Mouse (Mus musculus) midbrain, embryonic 15.5 days (tissue): ENCODE data around the gene Gm5741. TPM values are rescaled to one million over a fixed set of nuclear protein-coding genes. Genes with fewer than 3 reads are reported as not detected.

Source experiments
- ATAC-seq: fragments of 200-750 bp; cut with Nextera tagmentation; replicated peaks from 2 replicates; pipeline ENCODE4 v1.8.0; 2017; ENCODE audit warnings: moderate TSS enrichment
- H3K27ac ChIP-seq: fragments of 300-500 bp; sonication (generic); 2 replicates; pipeline ENCODE4 v1.5.1; 2015; ENCODE audit warnings: mild to moderate bottlenecking, inconsistent platforms
- H3K27me3 ChIP-seq: fragments of 300-500 bp; sonication (generic); replicated peaks from 2 replicates; pipeline ENCODE4 v1.6.1; 2015; ENCODE audit warnings: inconsistent platforms
- H3K36me3 ChIP-seq: fragments of 300-500 bp; sonication (generic); replicated peaks from 2 replicates; pipeline ENCODE4 v1.6.1; 2015; ENCODE audit warnings: inconsistent platforms
- H3K4me1 ChIP-seq: fragments of 300-500 bp; sonication (generic); 2 replicates; pipeline ENCODE4 v1.6.1; 2015; ENCODE audit warnings: inconsistent platforms
- H3K4me2 ChIP-seq: fragments of 300-500 bp; sonication (generic); 2 replicates; pipeline ENCODE4 v1.6.1; 2015; ENCODE audit warnings: inconsistent platforms, mild to moderate bottlenecking, moderate library complexity
- H3K4me3 ChIP-seq: fragments of 300-500 bp; sonication (generic); 2 replicates; pipeline ENCODE4 v1.5.1; 2015; ENCODE audit warnings: mild to moderate bottlenecking, inconsistent platforms
- H3K9ac ChIP-seq: fragments of 300-500 bp; sonication (generic); 2 replicates; pipeline ENCODE4 v1.6.1; 2015; ENCODE audit warnings: mild to moderate bottlenecking, inconsistent platforms
- H3K9me3 ChIP-seq: fragments of 300-500 bp; sonication (generic); 2 replicates; pipeline ENCODE4 v1.6.1; 2016; ENCODE audit warnings: inconsistent platforms
- WGBS: fragments of 180-500 bp; shearing (Covaris S2); methylation state at CpG from one replicate; pipeline ENCODE4 v1.1.7; 2015; ENCODE audit warnings: mixed read lengths; 5-methylcytosine and 5-hydroxymethylcytosine counted together
- polyA plus RNA-seq: library from polyadenylated mRNA; unstranded; fragments of >200 nt; fragmentation: Nextera tagmentation; extraction: Ambion mirVana; gene quantifications from 2 replicates; pipeline ENCODE4 v1.2.1, GENCODE M21; 2015

The Gm5741 gene
- polyA plus RNA-seq, 1 experiment from 2014 or later: 0.89 TPM

DNA sequence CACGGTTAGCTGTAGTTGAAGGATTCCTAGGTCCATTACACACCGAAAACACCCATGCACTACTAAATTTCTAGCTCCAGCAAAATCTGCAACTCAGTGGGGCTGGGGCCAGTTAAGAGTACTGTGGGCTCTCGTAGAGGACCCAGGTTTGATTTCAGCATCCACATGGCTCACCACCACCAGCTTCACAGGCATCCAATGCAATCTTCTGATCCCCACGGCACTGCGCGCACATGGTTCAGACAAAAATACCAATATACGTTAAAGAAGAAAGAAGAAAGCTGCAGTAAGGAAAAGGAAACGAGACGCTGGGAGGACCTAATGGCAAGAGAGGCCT is 31.4 kb downstream of the Gm5741 start:
- peaks cover 29% of the 10 kb centered on the region for H3K4me1 ChIP-seq
- peak overlapping the region; percentile 80 for H3K4me3 ChIP-seq
- peak overlapping the region; percentile 95 for H3K4me2 ChIP-seq
- H3K36me3 ChIP-seq: peaks cover 26% of the 10 kb centered on the region
- peak; percentile 59 for ATAC-seq
- H3K9ac ChIP-seq: peak overlapping the region; percentile 58
- peak overlapping the region; percentile 97 for H3K27ac ChIP-seq
- WGBS: 0% methylated on average over 9 of the region's 9 CpGs
- H3K27me3 ChIP-seq: no peaks in the 10 kb centered on the region
- H3K9me3 ChIP-seq: no peaks in the 10 kb centered on the region

- Histone ChIP-seq H3K4me3 (peak overlapping the region; percentile 80), H3K36me3 (peaks cover 23% of the 10 kb centered on the region), H3K4me2 (peak overlapping the region; percentile 95), H3K9me3 (no peaks in the 10 kb centered on the region), H3K4me1 (peaks cover 29% of the 10 kb centered on the region), H3K27ac (peak overlapping the region; percentile 97), H3K27me3 (no peaks in the 10 kb centered on the region), H3K9ac (peak overlapping the region; percentile 58)
- ATAC-seq: peak; percentile 22
- WGBS: 2% methylated on average over 15 of the region's 15 CpGs
Observed at GRCm38 (mm10) chr8:85035728-85036310, 32.0 kb downstream of the Gm5741 start.

- Histone ChIP-seq H3K27ac (no peak overlapping the region), H3K27me3 (no peaks in the 10 kb centered on the region), H3K4me2 (peak overlapping the region; percentile 95), H3K36me3 (peaks cover 23% of the 10 kb centered on the region), H3K4me1 (peaks cover 29% of the 10 kb centered on the region), H3K4me3 (peak overlapping the region; percentile 80), H3K9me3 (no peaks in the 10 kb centered on the region), H3K9ac (peak overlapping the region; percentile 58)
- ATAC-seq: no peak
- 6% methylated on average over 12 of the region's 12 CpGs for WGBS
Observed at GRCm38 (mm10) chr8:85035165-85035727, 32.5 kb downstream of the Gm5741 start.

DNA sequence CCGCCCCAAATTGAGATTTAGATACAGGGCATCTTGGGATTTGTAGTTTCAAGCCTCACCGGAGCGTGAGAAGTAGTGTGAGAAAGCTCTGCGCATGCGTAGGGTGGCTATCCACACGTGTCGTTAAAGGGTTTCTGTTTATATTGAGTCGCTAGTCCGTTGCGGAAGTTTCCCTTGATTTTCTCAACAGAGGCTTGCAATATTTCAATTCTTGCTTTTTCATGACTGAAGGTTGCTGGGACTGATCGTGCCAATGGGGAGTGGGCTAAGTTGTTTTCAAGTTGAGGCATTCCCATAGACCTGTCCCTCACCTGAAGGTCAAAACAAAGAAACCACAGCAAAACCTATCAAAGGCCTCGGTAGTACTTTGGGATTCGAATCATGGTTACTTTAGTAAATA is 33.0 kb downstream of the Gm5741 start:
- peaks cover 28% of the 10 kb centered on the region for H3K36me3 ChIP-seq
- H3K4me1 ChIP-seq: peaks cover 29% of the 10 kb centered on the region
- H3K9me3 ChIP-seq: no peaks in the 10 kb centered on the region
- WGBS: 3% methylated on average over 13 of the region's 13 CpGs
- H3K9ac ChIP-seq: no peak overlapping the region; the same call in 1 of the 2 replicates
- H3K27me3 ChIP-seq: no peaks in the 10 kb centered on the region
- ATAC-seq: no peak
- no peak overlapping the region for H3K27ac ChIP-seq
- peak overlapping the region; percentile 95 for H3K4me2 ChIP-seq
- peak overlapping the region; percentile 80 for H3K4me3 ChIP-seq

GRCm38 (mm10) chr8:85033867-85034266 is 33.9 kb downstream of the Gm5741 start:
- H3K27ac ChIP-seq: no peak overlapping the region
- H3K4me3 ChIP-seq: no peak overlapping the region
- ATAC-seq: no peak
- peaks cover 29% of the 10 kb centered on the region for H3K36me3 ChIP-seq
- H3K4me2 ChIP-seq: no peak overlapping the region
- WGBS: 66% methylated on average over 1 of the region's 1 CpGs
- no peak overlapping the region for H3K9ac ChIP-seq
- peaks cover 30% of the 10 kb centered on the region for H3K4me1 ChIP-seq
- no peaks in the 10 kb centered on the region for H3K9me3 ChIP-seq
- no peaks in the 10 kb centered on the region for H3K27me3 ChIP-seq

DNA sequence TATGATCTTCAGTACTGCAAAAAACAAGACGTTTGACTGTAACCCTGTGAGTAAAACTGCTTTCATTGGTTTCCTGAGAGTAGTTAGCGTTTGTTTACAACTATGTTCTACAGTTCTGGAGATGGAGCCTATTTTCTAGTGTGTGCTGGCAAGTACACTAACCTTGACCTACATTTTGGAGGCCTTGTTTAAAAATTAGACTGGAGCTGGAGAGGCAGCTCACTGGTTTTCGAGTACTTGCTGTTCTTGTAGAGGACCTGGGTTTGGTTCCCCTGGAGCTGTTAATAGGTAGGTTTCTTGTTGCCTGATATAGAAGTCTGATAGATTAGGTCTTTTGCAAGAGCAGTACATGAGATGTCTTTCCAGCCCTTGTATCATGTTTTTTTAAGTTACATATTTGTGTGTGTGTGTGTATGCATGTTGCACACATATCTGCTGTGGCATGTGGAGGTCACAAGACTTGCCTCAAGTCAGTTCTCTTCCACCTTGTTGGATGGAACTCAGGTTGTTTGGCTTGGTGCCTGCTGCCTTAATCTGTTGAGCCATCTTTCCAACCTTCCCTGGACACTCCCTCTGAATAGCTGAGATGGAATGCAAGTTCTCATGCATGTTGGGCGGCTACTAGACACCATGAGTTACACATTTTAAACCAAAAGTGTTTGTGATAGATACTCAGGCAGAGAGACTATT is 35.0 kb downstream of the Gm5741 start:
- peaks cover 31% of the 10 kb centered on the region for H3K4me1 ChIP-seq
- H3K36me3 ChIP-seq: peaks cover 29% of the 10 kb centered on the region
- no peaks in the 10 kb centered on the region for H3K27me3 ChIP-seq
- no peak overlapping the region for H3K4me3 ChIP-seq
- H3K27ac ChIP-seq: no peak overlapping the region
- H3K9me3 ChIP-seq: no peaks in the 10 kb centered on the region
- H3K9ac ChIP-seq: no peak overlapping the region
- H3K4me2 ChIP-seq: no peak overlapping the region
- 88% methylated on average over 4 of the region's 4 CpGs for WGBS
- ATAC-seq: no peak

GRCm38 (mm10) chr8:85029271-85029670 is 38.5 kb downstream of the Gm5741 start:
- 92% methylated on average over 14 of the region's 14 CpGs for WGBS
- Histone ChIP-seq H3K9me3 (no peaks in the 10 kb centered on the region), H3K27me3 (no peaks in the 10 kb centered on the region), H3K4me2 (no peak overlapping the region; the same call in 1 of the 2 replicates), H3K9ac (peak overlapping the region; percentile 96; the same call in 1 of the 2 replicates), H3K4me1 (peaks cover 32% of the 10 kb centered on the region), H3K36me3 (peaks cover 29% of the 10 kb centered on the region), H3K27ac (no peak overlapping the region), H3K4me3 (0 out of 2 replicates have a peak overlapping the region, but pooled peaks have one; percentile 93)
- no peak for ATAC-seq

DNA sequence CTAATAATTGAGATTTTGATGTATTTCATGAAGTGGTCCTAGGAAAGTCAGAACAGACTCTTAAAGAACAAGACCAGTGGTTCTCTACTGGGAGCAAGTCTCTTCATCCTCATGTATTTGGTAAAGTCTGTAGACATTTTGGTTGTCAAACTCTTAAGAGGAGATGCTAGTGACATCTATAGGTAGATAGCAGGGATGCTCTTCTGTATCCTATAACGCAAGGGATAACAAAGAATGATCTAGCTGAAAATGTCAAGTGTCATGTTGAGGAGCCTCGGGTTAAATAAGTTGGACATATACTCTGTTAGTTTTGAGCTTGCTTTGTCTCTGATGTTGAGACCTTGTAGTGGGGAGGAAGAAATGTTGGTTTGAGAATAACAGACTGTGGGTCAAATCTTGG is 39.9 kb downstream of the Gm5741 start:
- peaks cover 32% of the 10 kb centered on the region for H3K36me3 ChIP-seq
- no peak overlapping the region for H3K27ac ChIP-seq
- H3K9me3 ChIP-seq: no peaks in the 10 kb centered on the region
- peak overlapping the region; percentile 84 for H3K4me2 ChIP-seq
- H3K9ac ChIP-seq: peak overlapping the region; percentile 96
- ATAC-seq: no peak
- no peaks in the 10 kb centered on the region for H3K27me3 ChIP-seq
- H3K4me1 ChIP-seq: peaks cover 40% of the 10 kb centered on the region
- H3K4me3 ChIP-seq: peak overlapping the region; percentile 93
- 12% methylated on average over 2 of the region's 2 CpGs for WGBS

GRCm38 (mm10) chr8:85027516-85027855 is 40.3 kb downstream of the Gm5741 start:
- peaks cover 27% of the 10 kb centered on the region for H3K36me3 ChIP-seq
- H3K4me3 ChIP-seq: peak overlapping the region; percentile 93
- ATAC-seq: no peak
- under 1% methylated on average over 13 of the region's 13 CpGs for WGBS
- no peaks in the 10 kb centered on the region for H3K9me3 ChIP-seq
- H3K4me1 ChIP-seq: peaks cover 40% of the 10 kb centered on the region
- H3K4me2 ChIP-seq: peak overlapping the region; percentile 84
- peak overlapping the region; percentile 96 for H3K9ac ChIP-seq
- peak overlapping the region; percentile 90 for H3K27ac ChIP-seq
- H3K27me3 ChIP-seq: no peaks in the 10 kb centered on the region

GRCm38 (mm10) chr8:85026670-85027515 is 40.9 kb downstream of the Gm5741 start, which contains the start of gene Trir:
Trir (plus strand) TSS chr8:85026823.
- Histone ChIP-seq H3K27me3 (no peaks in the 10 kb centered on the region), H3K9me3 (no peaks in the 10 kb centered on the region), H3K4me3 (peak within 1 kb of the TSS; percentile 93), H3K36me3 (peaks cover 21% of the 10 kb centered on the region), H3K4me2 (peak within 1 kb of the TSS; percentile 84), H3K27ac (peak within 1 kb of the TSS; percentile 90), H3K9ac (peak within 1 kb of the TSS; percentile 96), H3K4me1 (peaks cover 40% of the 10 kb centered on the region)
- peak; percentile 75 for ATAC-seq
- WGBS: under 1% methylated on average over 71 of the region's 75 CpGs

DNA sequence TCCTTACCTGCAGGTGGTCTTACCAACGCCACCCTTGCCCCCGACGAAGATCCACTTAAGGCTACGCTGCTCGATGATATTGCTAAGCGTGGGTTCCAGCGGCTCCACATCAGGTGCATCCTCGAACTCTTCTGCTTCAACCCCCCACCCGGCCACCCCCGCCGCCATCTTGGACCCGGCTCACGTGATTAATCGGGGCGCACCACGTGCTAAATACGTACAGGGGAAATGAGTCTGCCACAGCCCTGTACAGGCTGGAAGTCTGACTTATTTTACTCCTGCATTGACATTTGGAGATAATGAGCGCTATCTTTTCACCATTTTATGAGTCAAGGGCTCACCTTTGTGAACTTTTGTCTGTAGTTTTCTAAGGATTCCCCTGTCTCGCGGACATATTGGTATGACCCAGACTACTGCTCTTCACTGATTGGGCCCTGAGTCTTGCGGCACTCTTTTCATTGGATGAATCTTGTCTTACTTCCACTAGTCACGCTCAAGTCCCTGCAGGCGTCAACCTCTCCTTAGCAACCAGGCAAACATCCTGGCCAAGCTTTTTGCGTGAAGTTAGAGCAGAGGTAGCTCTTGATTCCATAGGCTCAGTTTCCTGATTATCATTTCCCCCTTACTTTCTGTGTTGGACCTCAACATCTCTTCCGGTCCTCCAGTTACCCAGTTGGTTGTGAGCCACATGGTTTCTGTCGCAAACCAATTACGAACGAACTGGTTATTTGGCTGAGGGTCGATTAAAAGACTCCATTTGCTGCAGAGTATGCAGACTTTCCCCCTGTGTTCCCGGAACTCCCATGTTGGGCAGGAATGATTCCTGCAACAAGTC is 42.5 kb downstream of the Gm5741 start, which contains the start of gene Asna1:
Gene Asna1 (minus strand): TSS at position 184 of the 835 bp plus-strand sequence.
- Histone ChIP-seq H3K4me3 (peak within 1 kb of the TSS; percentile 84), H3K4me2 (peak within 1 kb of the TSS; percentile 84), H3K36me3 (peaks cover 15% of the 10 kb centered on the region), H3K9ac (peak within 1 kb of the TSS; percentile 70), H3K27me3 (no peaks in the 10 kb centered on the region), H3K27ac (peak within 1 kb of the TSS; percentile 70), H3K9me3 (no peaks in the 10 kb centered on the region), H3K4me1 (peaks cover 40% of the 10 kb centered on the region)
- peak; percentile 90 for ATAC-seq
- WGBS: 6% methylated on average over 30 of the region's 30 CpGs
